In the genomic region with DNA sequence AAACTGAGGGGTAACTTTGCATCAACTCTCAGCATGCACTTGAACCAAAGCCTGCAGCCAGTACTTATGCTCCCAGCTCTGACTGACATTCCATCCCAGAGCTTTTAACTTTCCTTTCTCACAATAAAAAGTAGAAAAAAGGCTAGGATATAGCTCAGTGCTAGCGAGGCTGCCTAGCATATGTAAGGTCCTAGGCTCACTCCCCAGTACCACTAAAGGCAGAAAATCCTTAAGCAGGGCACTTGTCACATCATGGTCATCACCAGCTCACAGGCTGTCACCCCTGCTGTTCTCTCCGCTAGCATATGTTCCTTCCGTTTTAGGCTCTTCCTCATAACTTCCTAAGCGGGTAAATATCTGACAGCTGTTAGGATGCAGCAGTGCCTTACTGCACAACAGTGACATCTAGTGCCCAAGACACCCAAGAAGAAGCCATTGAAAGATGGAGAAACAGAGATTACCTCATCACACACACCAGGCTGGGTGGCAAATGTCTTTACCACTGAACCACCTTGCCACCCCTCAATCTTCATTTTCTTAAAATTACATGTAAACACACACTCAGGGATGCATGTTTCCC, we compare ENCODE assay signal across 8 mouse cellular contexts. TPM values are rescaled to one million over a fixed set of nuclear protein-coding genes. Genes with fewer than 3 reads are reported as not detected.
DNase-seq lines count a peak whose midpoint lies in the region; ATAC-seq and TF ChIP-seq lines count a peak whose summit lies in the region.

No protein-coding gene starts in this region.

- peak; percentile 14; the same call in 1 of the 2 replicates for TF ChIP-seq CTCF in G1E (IDR thresholded peaks at IDR 0.05; ENCODE audit: low read depth, low read length)
- peak; percentile 86 for TF ChIP-seq CTCF in cortical plate, adult 2 months (IDR thresholded peaks at IDR 0.05; ENCODE audit: extremely low read depth, insufficient read depth, low read length)

- no peaks in the 10 kb centered on the region for H3K27me3 ChIP-seq in heart, embryonic 10.5 days (ENCODE audit: insufficient read depth, poor library complexity, severe bottlenecking)
- no peaks in the 10 kb centered on the region for H3K27me3 ChIP-seq in G1E (ENCODE audit: insufficient read depth, low read length)
- no peaks in the 10 kb centered on the region for H3K27me3 ChIP-seq in hindbrain, embryonic 14.5 days (ENCODE audit: control insufficient read depth, insufficient read depth, low read length)

- no peak overlapping the region for H3K27ac ChIP-seq in heart, embryonic 10.5 days
- no peak overlapping the region for H3K27ac ChIP-seq in cortical plate, adult 2 months (ENCODE audit: insufficient read depth, low read length)
- no peak overlapping the region for H3K27ac ChIP-seq in hindbrain, embryonic 14.5 days

- H3K36me3 ChIP-seq in heart, embryonic 10.5 days = peaks cover 86% of the 10 kb centered on the region
- peaks cover 97% of the 10 kb centered on the region for H3K36me3 ChIP-seq in G1E (replicated peaks)
- H3K36me3 ChIP-seq in hindbrain, embryonic 14.5 days (replicated peaks; ENCODE audit: control insufficient read depth, insufficient read depth) = peaks cover 84% of the 10 kb centered on the region

- H3K4me2 ChIP-seq in hindbrain, embryonic 14.5 days (replicated peaks) = no peak overlapping the region

- no peaks in the 10 kb centered on the region for H3K9me3 ChIP-seq in heart, embryonic 10.5 days
- no peaks in the 10 kb centered on the region for H3K9me3 ChIP-seq in G1E (replicated peaks)
- H3K9me3 ChIP-seq in hindbrain, embryonic 14.5 days (ENCODE audit: control insufficient read depth, low read length) = no peaks in the 10 kb centered on the region

- 75% methylated on average over 4 of the region's 4 CpGs for WGBS in heart, embryonic 10.5 days
- WGBS in hindbrain, embryonic 14.5 days = 36% methylated on average over 4 of the region's 4 CpGs

- no peak for ATAC-seq in G1E (ENCODE audit: extremely low read depth, insufficient number of reproducible peaks, low FRiP score, poor library complexity, severe bottlenecking)
- peak; percentile 66; the same call in 1 of the 2 replicates for ATAC-seq in hindbrain, embryonic 14.5 days (ENCODE audit: low FRiP score)

- no peak overlapping the region for H3K4me3 ChIP-seq in heart, embryonic 10.5 days
- no peak overlapping the region for H3K4me3 ChIP-seq in G1E (ENCODE audit: low read depth, low read length)
- H3K4me3 ChIP-seq in cortical plate, adult 2 months (ENCODE audit: insufficient read depth, low read length) = no peak overlapping the region
- H3K4me3 ChIP-seq in hindbrain, embryonic 14.5 days (replicated peaks; ENCODE audit: low read length) = no peak overlapping the region

- intact Hi-C loops in left cerebral cortex, postnatal 25 days (cut with DNase I) = loop anchor here (1.0 to 5.0 kb wide), 3 partner anchors 56 to 242 kb away; no protein-coding TSS in a partner anchor

- DNase-seq in heart, adult 8-10 months (ENCODE audit: low spot score) = peak; percentile 36
- no peak for DNase-seq in heart, embryonic 10.5 days (ENCODE audit: low spot score)
- DNase-seq in G1E (ENCODE audit: low spot score) = no peak
- DNase-seq in hindbrain, embryonic 14.5 days (ENCODE audit: low spot score) = peak; percentile 82
- peak; percentile 67 to 80 for DNase-seq in left cerebral cortex, postnatal 25 days (ENCODE audit: low spot score in 2 of 2)
- DNase-seq in naive thymus-derived CD4-positive, alpha-beta T cell, adult 2 months (ENCODE audit: low read depth) = peak; percentile 35
- DNase-seq in urinary bladder, postnatal 10 days (ENCODE audit: low spot score) = no peak

- H3K4me1 ChIP-seq in heart, embryonic 10.5 days = no peaks in the 10 kb centered on the region
- peaks cover 18% of the 10 kb centered on the region; the same call in 1 of the 2 replicates for H3K4me1 ChIP-seq in G1E (ENCODE audit: insufficient read depth, low read depth, low read length)
- H3K4me1 ChIP-seq in cortical plate, adult 2 months (ENCODE audit: control insufficient read depth, insufficient read depth, low read length) = peaks cover 5% of the 10 kb centered on the region; the same call in 1 of the 2 replicates
- no peaks in the 10 kb centered on the region for H3K4me1 ChIP-seq in hindbrain, embryonic 14.5 days (replicated peaks; ENCODE audit: control insufficient read depth, insufficient read depth, low read length)

- TF ChIP-seq POLR2A in cortical plate, adult 2 months (IDR thresholded peaks at IDR 0.05; ENCODE audit: extremely low read depth, insufficient read depth, low read length) = no peak

- H3K9ac ChIP-seq in hindbrain, embryonic 14.5 days = no peak overlapping the region

RNA-seq across cellular contexts. Expression of gene Rspry1, which starts 17.4 kb away (rescaled TPM):
- total RNA-seq in heart, adult 8-10 months (2022) = 10 to 100 TPM in 1 of 4 experiments, 1 to 10 TPM in 3; 8.9 to 10.5 (median 9.5) TPM
- polyA plus RNA-seq in heart, embryonic 10.5 days (2016; fragmentation: Nextera tagmentation; extraction: Ambion mirVana) = 27.6 and 34.2 TPM in 2 replicates
- total RNA-seq in G1E (2014; fragmentation: Nextera tagmentation) (136 and 144 TPM in 2 replicates), G1E (2017) (114 and 123 TPM in 2 replicates)
- polyA plus RNA-seq in G1E (2012) = 12.0 and 14.9 TPM in 2 replicates
- polyA plus RNA-seq in cortical plate, adult 2 months (2012; rRNA removed) = 18.0 and 19.8 TPM in 2 replicates
- polyA plus RNA-seq in hindbrain, embryonic 14.5 days (2014; fragmentation: Nextera tagmentation; extraction: Ambion mirVana) = 44.8 and 46.5 TPM in 2 replicates
- total RNA-seq in left cerebral cortex, postnatal 25 days (2021) = 10 to 100 TPM; 26.6 to 30.3 TPM

RNA-seq across cellular contexts. Expression of gene Fam192a, which starts 17.5 kb away (rescaled TPM):
- 10 to 100 TPM; 19.1 to 25.6 (median 19.5) TPM for total RNA-seq in heart, adult 8-10 months (2022)
- 43.8 and 53.7 TPM in 2 replicates for polyA plus RNA-seq in heart, embryonic 10.5 days (2016; fragmentation: Nextera tagmentation; extraction: Ambion mirVana)
- total RNA-seq in G1E (2014; fragmentation: Nextera tagmentation) (53.3 and 65.7 TPM in 2 replicates), G1E (2017) (81.1 and 103 TPM in 2 replicates)
- 103 and 122 TPM in 2 replicates for polyA plus RNA-seq in G1E (2012)
- polyA plus RNA-seq in cortical plate, adult 2 months (2012; rRNA removed) = 50.2 and 51.1 TPM in 2 replicates
- polyA plus RNA-seq in hindbrain, embryonic 14.5 days (2014; fragmentation: Nextera tagmentation; extraction: Ambion mirVana) = 75.7 and 82.7 TPM in 2 replicates
- total RNA-seq in left cerebral cortex, postnatal 25 days (2021) = 10 to 100 TPM; 37.2 to 44.9 TPM

RNA-seq across cellular contexts. Expression of gene Cpne2, which starts 51.5 kb away (rescaled TPM):
- 1 to 10 TPM; 3.7 to 5.0 (median 4.5) TPM for total RNA-seq in heart, adult 8-10 months (2022)
- 5.6 and 6.8 TPM in 2 replicates for polyA plus RNA-seq in heart, embryonic 10.5 days (2016; fragmentation: Nextera tagmentation; extraction: Ambion mirVana)
- total RNA-seq in G1E (2014; fragmentation: Nextera tagmentation) (not detected in 2 replicates), G1E (2017) (0.38 TPM in 1 of 2 replicates, not detected in the other)
- 0.13 and 0.18 TPM in 2 replicates for polyA plus RNA-seq in G1E (2012)
- polyA plus RNA-seq in cortical plate, adult 2 months (2012; rRNA removed) = 26.7 and 28.2 TPM in 2 replicates
- polyA plus RNA-seq in hindbrain, embryonic 14.5 days (2014; fragmentation: Nextera tagmentation; extraction: Ambion mirVana) = 21.6 and 21.8 TPM in 2 replicates
- total RNA-seq in left cerebral cortex, postnatal 25 days (2021) = 10 to 100 TPM; 23.3 to 24.6 TPM

Comparison
In these comparisons a context has a peak if more than half of its experiments do, and no peak if none do; other contexts are left out.
1. DNase-seq: peak in heart, adult 8-10 months (single experiment), hindbrain, embryonic 14.5 days (single experiment), left cerebral cortex, postnatal 25 days (2 of 2) and naive thymus-derived CD4-positive, alpha-beta T cell, adult 2 months (single experiment); none in heart, embryonic 10.5 days (single experiment), G1E (single experiment) and urinary bladder, postnatal 10 days (single experiment).